Mouse (Mus musculus): Measurements from ENCODE around the gene Ints7. TPM values are rescaled to one million over a fixed set of nuclear protein-coding genes. Genes with fewer than 3 reads are reported as not detected.
A peak's percentile ranks its signal among the peaks of the same experiment; 100 is the strongest.

Ints7 gene
- polyA plus RNA-seq, 1 experiment = 12.2 TPM

GRCm38 (mm10) chr1:191661019-191661796, 85.8 kb downstream of the Ints7 start:
- TF ChIP-seq POLR2A (IDR thresholded peaks at IDR 0.05; ENCODE audit: low read depth, low read length) = no peak
- no peak for TF ChIP-seq CTCF (conservative IDR thresholded peaks at IDR 0.05; ENCODE audit: insufficient read depth, insufficient read length, low read depth, low read length)
- Histone ChIP-seq H3K4me3 (ENCODE audit: insufficient read depth, low read depth, low read length) (no peak overlapping the region), H3K27me3 (replicated peaks; ENCODE audit: control insufficient read depth, insufficient read depth, low read length) (no peaks in the 10 kb centered on the region), H3K27ac (ENCODE audit: insufficient read depth, low read depth, low read length) (no peak overlapping the region), H3K36me3 (ENCODE audit: control insufficient read depth, insufficient read depth, low read length) (no peaks in the 10 kb centered on the region), H3K4me1 (ENCODE audit: control insufficient read depth, insufficient read depth, low read length) (peaks cover 13% of the 10 kb centered on the region; the same call in 1 of the 2 replicates)
- peak; percentile 7 for DNase-seq
- WGBS = 59% methylated on average over 8 of the region's 8 CpGs

GRCm38 (mm10) chr1:191662178-191662898, 86.9 kb downstream of the Ints7 start:
- Histone ChIP-seq H3K4me1 (ENCODE audit: control insufficient read depth, insufficient read depth, low read length) (peaks cover 13% of the 10 kb centered on the region; the same call in 1 of the 2 replicates), H3K27me3 (replicated peaks; ENCODE audit: control insufficient read depth, insufficient read depth, low read length) (no peaks in the 10 kb centered on the region), H3K36me3 (ENCODE audit: control insufficient read depth, insufficient read depth, low read length) (no peaks in the 10 kb centered on the region), H3K4me3 (ENCODE audit: insufficient read depth, low read depth, low read length) (no peak overlapping the region), H3K27ac (ENCODE audit: insufficient read depth, low read depth, low read length) (peak overlapping the region; percentile 85)
- WGBS = 52% methylated on average over 9 of the region's 9 CpGs
- TF ChIP-seq POLR2A (IDR thresholded peaks at IDR 0.05; ENCODE audit: low read depth, low read length) (no peak), CTCF (conservative IDR thresholded peaks at IDR 0.05; ENCODE audit: insufficient read depth, insufficient read length, low read depth, low read length) (no peak)
- DNase-seq = no peak

- Histone ChIP-seq H3K4me3 (ENCODE audit: insufficient read depth, low read depth, low read length) (no peak overlapping the region), H3K27me3 (replicated peaks; ENCODE audit: control insufficient read depth, insufficient read depth, low read length) (no peaks in the 10 kb centered on the region), H3K4me1 (ENCODE audit: control insufficient read depth, insufficient read depth, low read length) (peaks cover 13% of the 10 kb centered on the region; the same call in 1 of the 2 replicates), H3K27ac (ENCODE audit: insufficient read depth, low read depth, low read length) (peak overlapping the region; percentile 85), H3K36me3 (ENCODE audit: control insufficient read depth, insufficient read depth, low read length) (no peaks in the 10 kb centered on the region)
- TF ChIP-seq CTCF (conservative IDR thresholded peaks at IDR 0.05; ENCODE audit: insufficient read depth, insufficient read length, low read depth, low read length) (no peak), POLR2A (IDR thresholded peaks at IDR 0.05; ENCODE audit: low read depth, low read length) (no peak)
- WGBS = 18% methylated on average over 8 of the region's 8 CpGs
- DNase-seq = peak; percentile 83
Observed at GRCm38 (mm10) chr1:191662899-191663500, 87.6 kb downstream of the Ints7 start.

GRCm38 (mm10) chr1:191663603-191664002, 88.2 kb downstream of the Ints7 start:
- Histone ChIP-seq H3K4me3 (ENCODE audit: insufficient read depth, low read depth, low read length) (no peak overlapping the region), H3K36me3 (ENCODE audit: control insufficient read depth, insufficient read depth, low read length) (no peaks in the 10 kb centered on the region), H3K27ac (ENCODE audit: insufficient read depth, low read depth, low read length) (peak overlapping the region; percentile 48; the same call in 1 of the 2 replicates), H3K27me3 (replicated peaks; ENCODE audit: control insufficient read depth, insufficient read depth, low read length) (no peaks in the 10 kb centered on the region), H3K4me1 (ENCODE audit: control insufficient read depth, insufficient read depth, low read length) (peaks cover 13% of the 10 kb centered on the region; the same call in 1 of the 2 replicates)
- no peak for DNase-seq
- WGBS = 30% methylated on average over 6 of the region's 6 CpGs
- no peak for TF ChIP-seq POLR2A (IDR thresholded peaks at IDR 0.05; ENCODE audit: low read depth, low read length)

- H3K27ac ChIP-seq (ENCODE audit: insufficient read depth, low read depth, low read length) = no peak overlapping the region
- no peak for TF ChIP-seq POLR2A (IDR thresholded peaks at IDR 0.05; ENCODE audit: low read depth, low read length)
- TF ChIP-seq CTCF (conservative IDR thresholded peaks at IDR 0.05; ENCODE audit: insufficient read depth, insufficient read length, low read depth, low read length) = no peak
- WGBS = 89% methylated on average over 11 of the region's 11 CpGs
- no peak overlapping the region for H3K4me3 ChIP-seq (ENCODE audit: insufficient read depth, low read depth, low read length)
- DNase-seq = no peak
- no peaks in the 10 kb centered on the region for H3K36me3 ChIP-seq (ENCODE audit: control insufficient read depth, insufficient read depth, low read length)
- peaks cover 13% of the 10 kb centered on the region; the same call in 1 of the 2 replicates for H3K4me1 ChIP-seq (ENCODE audit: control insufficient read depth, insufficient read depth, low read length)
- no peaks in the 10 kb centered on the region for H3K27me3 ChIP-seq (replicated peaks; ENCODE audit: control insufficient read depth, insufficient read depth, low read length)
Observed at GRCm38 (mm10) chr1:191666351-191666750, 90.9 kb downstream of the Ints7 start.

- H3K36me3 ChIP-seq (ENCODE audit: control insufficient read depth, insufficient read depth, low read length) = no peaks in the 10 kb centered on the region
- no peak overlapping the region for H3K4me3 ChIP-seq (ENCODE audit: insufficient read depth, low read depth, low read length)
- no peak for TF ChIP-seq CTCF (conservative IDR thresholded peaks at IDR 0.05; ENCODE audit: insufficient read depth, insufficient read length, low read depth, low read length)
- TF ChIP-seq POLR2A (IDR thresholded peaks at IDR 0.05; ENCODE audit: low read depth, low read length) = no peak
- H3K27me3 ChIP-seq (replicated peaks; ENCODE audit: control insufficient read depth, insufficient read depth, low read length) = no peaks in the 10 kb centered on the region
- no peak overlapping the region for H3K27ac ChIP-seq (ENCODE audit: insufficient read depth, low read depth, low read length)
- 58% methylated on average over 9 of the region's 9 CpGs for WGBS
- H3K4me1 ChIP-seq (ENCODE audit: control insufficient read depth, insufficient read depth, low read length) = peaks cover 3% of the 10 kb centered on the region; the same call in 1 of the 2 replicates
- DNase-seq = no peak
Observed at GRCm38 (mm10) chr1:191668030-191668429, 92.6 kb downstream of the Ints7 start.

Other genes with a start within 250 kb of the Ints7 start
- gene Tmem206, start 249.7 kb upstream of the Ints7 start, polyA plus RNA-seq (2012; rRNA removed) = 22.1 and 22.2 TPM in 2 replicates
- gene Ppp2r5a, start 172.4 kb upstream of the Ints7 start, polyA plus RNA-seq (2012; rRNA removed) = 69.6 and 73.2 TPM in 2 replicates
- 0.14 and 0.20 TPM in 2 replicates for gene Dtl, start 92 bp upstream of the Ints7 start, polyA plus RNA-seq (2012; rRNA removed)
- 17.6 and 20.8 TPM in 2 replicates for gene Lpgat1, start 142.2 kb downstream of the Ints7 start, polyA plus RNA-seq (2012; rRNA removed)
- 0.47 and 0.52 TPM in 2 replicates for gene Nek2, start 245.8 kb downstream of the Ints7 start, polyA plus RNA-seq (2012; rRNA removed)